Mouse (Mus musculus) forebrain, embryonic 11.5 days (tissue): ENCODE measurements at regions not wholly inside any gene's neighbourhood (a gene's known extent, or its start where the extent isn't known, plus 50 kb on each side); places are given as distances from the start of the nearest gene placed in this dataset.

Experiments
- ATAC-seq: fragments of 200-750 bp; cut with Nextera tagmentation; replicated peaks from 2 replicates; pipeline ENCODE4 v1.8.0; 2017; ENCODE audit warnings: moderate TSS enrichment; ENCODE audit not compliant: low FRiP score
- DNase-seq: peaks from one replicate; pipeline ENCODE4 v3.0.0-alpha.2; 2017; ENCODE audit warnings: low spot score
- H3K27ac ChIP-seq: fragments of 300-500 bp; sonication (generic); 2 replicates; pipeline ENCODE4 v1.5.1; 2014; ENCODE audit warnings: low read depth, low read length
- H3K27me3 ChIP-seq: fragments of 300-500 bp; sonication (generic); 2 replicates; pipeline ENCODE4 v1.6.1; 2014; ENCODE audit warnings: mild to moderate bottlenecking, low read length, mixed read lengths; ENCODE audit not compliant: control insufficient read depth, insufficient read depth
- H3K36me3 ChIP-seq: fragments of 300-500 bp; sonication (generic); 2 replicates; pipeline ENCODE4 v1.6.1; 2014; ENCODE audit warnings: mild to moderate bottlenecking, low read length, moderate library complexity, mixed read lengths; ENCODE audit not compliant: control insufficient read depth, insufficient read depth
- H3K4me1 ChIP-seq: fragments of 300-500 bp; sonication (generic); replicated peaks from 2 replicates; pipeline ENCODE4 v1.6.1; 2014; ENCODE audit warnings: low read length, mixed read lengths; ENCODE audit not compliant: control insufficient read depth, insufficient read depth
- H3K4me2 ChIP-seq: fragments of 300-500 bp; sonication (generic); 2 replicates; pipeline ENCODE4 v1.6.1; 2014; ENCODE audit warnings: low read depth, mild to moderate bottlenecking, low read length, moderate library complexity, mixed read lengths; ENCODE audit not compliant: severe bottlenecking
- H3K4me3 ChIP-seq: fragments of 300-500 bp; sonication (generic); 2 replicates; pipeline ENCODE4 v1.5.1; 2014; ENCODE audit warnings: low read depth, low read length
- H3K9ac ChIP-seq: fragments of 300-500 bp; sonication (generic); 2 replicates; pipeline ENCODE4 v1.6.1; 2014; ENCODE audit warnings: low read length
- H3K9me3 ChIP-seq: fragments of 300-500 bp; sonication (generic); 2 replicates; pipeline ENCODE4 v1.6.1; 2016; ENCODE audit warnings: low read length, mixed read lengths; ENCODE audit not compliant: control insufficient read depth
- WGBS: fragments of 180-500 bp; shearing (Covaris S2); extraction: QIAGEN DNeasy Blood & Tissue Kit; methylation state at CpG from one replicate; pipeline ENCODE4 v1.1.7; 2014; 5-methylcytosine and 5-hydroxymethylcytosine counted together

- ATAC-seq (peak; percentile 94), DNase-seq (peak; percentile 79)
- WGBS = 11% methylated on average over 17 of the region's 17 CpGs
- Histone ChIP-seq H3K4me3 (no peak overlapping the region; the same call in 1 of the 2 replicates), H3K4me1 (peaks cover 10% of the 10 kb centered on the region; the same call in 1 of the 2 replicates), H3K36me3 (no peaks in the 10 kb centered on the region), H3K9me3 (no peaks in the 10 kb centered on the region), H3K9ac (peak overlapping the region; percentile 2; the same call in 1 of the 2 replicates), H3K27me3 (no peaks in the 10 kb centered on the region), H3K4me2 (peak overlapping the region; percentile 30), H3K27ac (peak overlapping the region; percentile 27; the same call in 1 of the 2 replicates)
Measured at GRCm38 (mm10) chr2:159002481-159003186, 208.0 kb downstream of the Dhx35 start.

GRCm38 (mm10) chr2:159003187-159003497 is 208.5 kb downstream of the Dhx35 start:
- ATAC-seq = peak; percentile 34; the same call in 1 of the 2 replicates
- Histone ChIP-seq H3K4me2 (no peak overlapping the region; the same call in 1 of the 2 replicates), H3K9ac (no peak overlapping the region), H3K27me3 (no peaks in the 10 kb centered on the region), H3K4me3 (no peak overlapping the region), H3K9me3 (no peaks in the 10 kb centered on the region), H3K36me3 (no peaks in the 10 kb centered on the region), H3K27ac (no peak overlapping the region), H3K4me1 (peaks cover 10% of the 10 kb centered on the region; the same call in 1 of the 2 replicates)
- WGBS = 37% methylated on average over 4 of the region's 4 CpGs
- no peak for DNase-seq

GRCm38 (mm10) chr2:159004417-159004816 is 209.8 kb downstream of the Dhx35 start:
- WGBS = 75% methylated on average over 9 of the region's 9 CpGs
- Histone ChIP-seq H3K4me2 (no peak overlapping the region), H3K36me3 (no peaks in the 10 kb centered on the region), H3K27me3 (no peaks in the 10 kb centered on the region), H3K9me3 (no peaks in the 10 kb centered on the region), H3K27ac (no peak overlapping the region), H3K9ac (no peak overlapping the region), H3K4me1 (peaks cover 10% of the 10 kb centered on the region; the same call in 1 of the 2 replicates), H3K4me3 (no peak overlapping the region)
- ATAC-seq = no peak
- no peak for DNase-seq

- DNase-seq (no peak), ATAC-seq (no peak)
- Histone ChIP-seq H3K9ac (no peak overlapping the region), H3K27ac (no peak overlapping the region), H3K4me2 (no peak overlapping the region), H3K4me1 (no peaks in the 10 kb centered on the region), H3K4me3 (no peak overlapping the region), H3K27me3 (no peaks in the 10 kb centered on the region), H3K36me3 (no peaks in the 10 kb centered on the region), H3K9me3 (no peaks in the 10 kb centered on the region)
- 90% methylated on average over 4 of the region's 4 CpGs for WGBS
Measured at GRCm38 (mm10) chr2:159012725-159013124, 218.1 kb downstream of the Dhx35 start.

- DNase-seq (no peak), ATAC-seq (no peak)
- Histone ChIP-seq H3K4me3 (no peak overlapping the region), H3K9me3 (no peaks in the 10 kb centered on the region), H3K4me1 (no peaks in the 10 kb centered on the region), H3K27me3 (no peaks in the 10 kb centered on the region), H3K36me3 (no peaks in the 10 kb centered on the region), H3K27ac (no peak overlapping the region), H3K9ac (no peak overlapping the region), H3K4me2 (no peak overlapping the region)
- 94% methylated on average over 8 of the region's 8 CpGs for WGBS
Measured at GRCm38 (mm10) chr2:159014553-159014952, 219.9 kb downstream of the Dhx35 start.

- H3K4me3 ChIP-seq = no peak overlapping the region
- no peak overlapping the region for H3K4me2 ChIP-seq
- no peaks in the 10 kb centered on the region for H3K36me3 ChIP-seq
- no peaks in the 10 kb centered on the region for H3K9me3 ChIP-seq
- H3K9ac ChIP-seq = no peak overlapping the region
- H3K27ac ChIP-seq = no peak overlapping the region
- no peaks in the 10 kb centered on the region for H3K27me3 ChIP-seq
- no peaks in the 10 kb centered on the region; the same call in 1 of the 2 replicates for H3K4me1 ChIP-seq
- DNase-seq = no peak
- no peak for ATAC-seq
- 67% methylated on average over 4 of the region's 4 CpGs for WGBS
Measured at GRCm38 (mm10) chr2:159019921-159020534, 225.4 kb downstream of the Dhx35 start.

- no peak for ATAC-seq
- H3K36me3 ChIP-seq = no peaks in the 10 kb centered on the region
- H3K27ac ChIP-seq = no peak overlapping the region
- DNase-seq = no peak
- H3K9ac ChIP-seq = no peak overlapping the region
- no peaks in the 10 kb centered on the region; the same call in 1 of the 2 replicates for H3K27me3 ChIP-seq
- 0 out of 2 replicates have a peak, but pooled peaks cover 2% of the 10 kb centered on the region for H3K4me1 ChIP-seq
- 71% methylated on average over 8 of the region's 8 CpGs for WGBS
- no peaks in the 10 kb centered on the region for H3K9me3 ChIP-seq
- H3K4me3 ChIP-seq = no peak overlapping the region
- no peak overlapping the region for H3K4me2 ChIP-seq
Measured at GRCm38 (mm10) chr2:159032147-159032546, 237.5 kb downstream of the Dhx35 start.

- no peak for DNase-seq
- H3K4me2 ChIP-seq = no peak overlapping the region
- no peak overlapping the region for H3K4me3 ChIP-seq
- no peaks in the 10 kb centered on the region for H3K4me1 ChIP-seq
- WGBS = 60% methylated on average over 4 of the region's 4 CpGs
- H3K27me3 ChIP-seq = no peaks in the 10 kb centered on the region
- ATAC-seq = no peak
- no peaks in the 10 kb centered on the region for H3K9me3 ChIP-seq
- H3K27ac ChIP-seq = no peak overlapping the region
- no peaks in the 10 kb centered on the region for H3K36me3 ChIP-seq
- H3K9ac ChIP-seq = no peak overlapping the region
Measured at GRCm38 (mm10) chr2:159039916-159040315, 245.3 kb downstream of the Dhx35 start.

GRCm38 (mm10) chr2:159053534-159053933 is 258.9 kb downstream of the Dhx35 start:
- Histone ChIP-seq H3K36me3 (no peaks in the 10 kb centered on the region), H3K9ac (no peak overlapping the region), H3K4me3 (no peak overlapping the region), H3K27me3 (no peaks in the 10 kb centered on the region), H3K4me2 (no peak overlapping the region), H3K27ac (no peak overlapping the region), H3K4me1 (no peaks in the 10 kb centered on the region), H3K9me3 (no peaks in the 10 kb centered on the region)
- 73% methylated on average over 10 of the region's 10 CpGs for whole genome bisulfite sequencing
- DNase-seq = no peak
- ATAC-seq = peak; percentile 30
